Mouse (Mus musculus) liver, postnatal 0 days (tissue): Measurements from ENCODE around the gene Ccdc142. TPM values are rescaled to one million over a fixed set of nuclear protein-coding genes. Genes with fewer than 3 reads are reported as not detected.

ENCODE experiments used
- ATAC-seq: fragments of 200-750 bp; cut with Nextera tagmentation; 2 replicates; pipeline ENCODE4 v1.8.0; 2017; ENCODE audit warnings: mild to moderate bottlenecking, moderate library complexity
- DNase-seq: peaks from one replicate; pipeline ENCODE4 v3.0.0-alpha.2; 2016
- H3K27ac ChIP-seq: fragments of 300-500 bp; sonication (generic); 2 replicates; pipeline ENCODE4 v1.5.1; 2014; ENCODE audit warnings: antibody characterized with exemption, moderate library complexity, mild to moderate bottlenecking, low read depth
- H3K27me3 ChIP-seq: fragments of 300-500 bp; sonication (generic); 2 replicates; pipeline ENCODE4 v1.6.1; 2014; ENCODE audit warnings: low read length, control low read depth, mixed read lengths; ENCODE audit not compliant: insufficient read depth
- H3K36me3 ChIP-seq: fragments of 300-500 bp; sonication (generic); replicated peaks from 2 replicates; pipeline ENCODE4 v1.6.1; 2014; ENCODE audit warnings: mild to moderate bottlenecking, control low read depth, low read length, moderate library complexity, mixed read lengths; ENCODE audit not compliant: insufficient read depth
- H3K4me1 ChIP-seq: fragments of 300-500 bp; sonication (generic); 2 replicates; pipeline ENCODE4 v1.6.1; 2014; ENCODE audit warnings: antibody characterized with exemption, mild to moderate bottlenecking, control low read depth; ENCODE audit not compliant: insufficient read depth
- H3K4me2 ChIP-seq: fragments of 300-500 bp; sonication (generic); 2 replicates; pipeline ENCODE4 v1.6.1; 2014; ENCODE audit warnings: low read depth, mild to moderate bottlenecking, low read length, moderate library complexity, mixed read lengths
- H3K4me3 ChIP-seq: fragments of 300-500 bp; sonication (generic); 2 replicates; pipeline ENCODE4 v1.5.1; 2014; ENCODE audit warnings: low read depth, low read length
- H3K9ac ChIP-seq: fragments of 300-500 bp; sonication (generic); replicated peaks from 2 replicates; pipeline ENCODE4 v1.6.1; 2014; ENCODE audit warnings: mild to moderate bottlenecking, moderate library complexity
- H3K9me3 ChIP-seq: fragments of 300-500 bp; sonication (generic); 2 replicates; pipeline ENCODE4 v1.6.1; 2016; ENCODE audit warnings: mild to moderate bottlenecking, control low read depth, low read length, mixed read lengths
- CTCF ChIP-seq: sonication (generic); IDR thresholded peaks from 2 replicates; pipeline ENCODE4 v1.5.1; 2016; ENCODE audit warnings: antibody characterized with exemption, low read depth
- EP300 ChIP-seq: IDR thresholded peaks from 2 replicates; pipeline ENCODE4 v1.6.1; 2016; ENCODE audit warnings: antibody characterized with exemption, low read depth, mild to moderate bottlenecking
- WGBS: fragments of 180-500 bp; shearing (Covaris S2); extraction: QIAGEN DNeasy Blood & Tissue Kit; methylation state at CpG from one replicate; pipeline ENCODE4 v1.1.7; 2014; ENCODE audit not compliant: insufficient replicate concordance; 5-methylcytosine and 5-hydroxymethylcytosine counted together
- polyA plus RNA-seq: library from polyadenylated mRNA; unstranded; fragments of >200 nt; fragmentation: Nextera tagmentation; extraction: Ambion mirVana; gene quantifications from 2 replicates; pipeline ENCODE4 v1.2.1, GENCODE M21; 2015

Ccdc142 gene
- polyA plus RNA-seq, 1 experiment from 2014 or later: 0.54 TPM

- Histone ChIP-seq H3K4me2 (peak overlapping the region; percentile 98), H3K9ac (peak overlapping the region; percentile 85), H3K27ac (no peak overlapping the region), H3K4me1 (peaks cover 28% of the 10 kb centered on the region), H3K36me3 (peaks cover 8% of the 10 kb centered on the region), H3K4me3 (peak overlapping the region; percentile 57), H3K27me3 (no peaks in the 10 kb centered on the region), H3K9me3 (no peaks in the 10 kb centered on the region)
- ATAC-seq (no peak), DNase-seq (no peak)
- TF ChIP-seq EP300 (no peak), CTCF (no peak)
- 68% methylated on average over 11 of the region's 11 CpGs for WGBS
Measured at GRCm38 (mm10) chr6:83116373-83117164, 15.2 kb downstream of the Ccdc142 start.

- Histone ChIP-seq H3K4me1 (peaks cover 32% of the 10 kb centered on the region), H3K9ac (no peak overlapping the region), H3K36me3 (peaks cover 8% of the 10 kb centered on the region), H3K27ac (no peak overlapping the region), H3K9me3 (no peaks in the 10 kb centered on the region), H3K27me3 (no peaks in the 10 kb centered on the region), H3K4me2 (0 out of 2 replicates have a peak overlapping the region, but pooled peaks have one; percentile 98), H3K4me3 (no peak overlapping the region)
- ATAC-seq (no peak), DNase-seq (no peak)
- 90% methylated on average over 4 of the region's 4 CpGs for WGBS
- no peak for TF ChIP-seq EP300
- no peak for TF ChIP-seq CTCF
Measured at GRCm38 (mm10) chr6:83117165-83117438, 15.7 kb downstream of the Ccdc142 start.

GRCm38 (mm10) chr6:83117616-83118015, 16.2 kb downstream of the Ccdc142 start:
- Histone ChIP-seq H3K36me3 (peaks cover 8% of the 10 kb centered on the region), H3K27me3 (no peaks in the 10 kb centered on the region), H3K9me3 (no peaks in the 10 kb centered on the region), H3K9ac (no peak overlapping the region), H3K4me2 (no peak overlapping the region), H3K4me3 (no peak overlapping the region), H3K4me1 (peaks cover 37% of the 10 kb centered on the region), H3K27ac (no peak overlapping the region)
- no peak for DNase-seq
- TF ChIP-seq EP300 (no peak), CTCF (no peak)
- ATAC-seq: no peak
- 87% methylated on average over 13 of the region's 13 CpGs for whole genome bisulfite sequencing

DNA sequence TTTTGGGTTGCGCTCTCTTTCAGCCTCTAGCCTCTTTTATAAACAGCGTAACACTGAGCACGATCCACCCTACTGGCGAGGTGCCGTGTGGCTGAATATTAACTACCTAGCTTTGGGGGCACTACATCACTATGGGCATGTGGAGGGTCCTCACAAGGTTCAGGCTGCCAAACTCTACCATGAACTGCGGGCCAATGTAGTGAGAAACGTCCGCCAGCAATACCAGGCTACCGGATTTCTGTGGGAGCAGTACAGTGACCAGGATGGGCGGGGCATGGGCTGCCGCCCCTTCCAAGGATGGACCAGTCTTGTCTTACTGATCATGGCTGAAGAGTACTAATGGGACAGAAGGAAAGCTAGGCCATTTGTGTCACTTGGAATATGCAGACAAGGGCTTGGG, 17.0 kb downstream of the Ccdc142 start:
- no peak overlapping the region for H3K27ac ChIP-seq

GRCm38 (mm10) chr6:83118825-83119733, 17.7 kb downstream of the Ccdc142 start:
- 72% methylated on average over 14 of the region's 14 CpGs for WGBS
- no peak for TF ChIP-seq EP300
- no peak for TF ChIP-seq CTCF
- ATAC-seq (no peak), DNase-seq (no peak)
- H3K27ac ChIP-seq: no peak overlapping the region
- H3K36me3 ChIP-seq: peaks cover 11% of the 10 kb centered on the region
- H3K27me3 ChIP-seq: no peaks in the 10 kb centered on the region
- H3K4me3 ChIP-seq: no peak overlapping the region
- H3K4me2 ChIP-seq: no peak overlapping the region
- H3K4me1 ChIP-seq: peaks cover 46% of the 10 kb centered on the region
- H3K9me3 ChIP-seq: no peaks in the 10 kb centered on the region
- H3K9ac ChIP-seq: no peak overlapping the region

More for the DNA sequence above, 17.0 kb downstream of the Ccdc142 start:
- WGBS: 85% methylated on average over 11 of the region's 11 CpGs
- no peak for ATAC-seq
- Histone ChIP-seq H3K36me3 (peaks cover 8% of the 10 kb centered on the region), H3K27me3 (no peaks in the 10 kb centered on the region), H3K4me2 (no peak overlapping the region), H3K4me3 (no peak overlapping the region), H3K9ac (no peak overlapping the region), H3K4me1 (peaks cover 41% of the 10 kb centered on the region), H3K9me3 (no peaks in the 10 kb centered on the region)
- TF ChIP-seq CTCF (no peak), EP300 (no peak)
- no peak for DNase-seq

- H3K4me2 ChIP-seq: 0 out of 2 replicates have a peak overlapping the region, but pooled peaks have one; percentile 85
- peak; percentile 35 for DNase-seq
- H3K4me3 ChIP-seq: no peak overlapping the region
Measured at GRCm38 (mm10) chr6:83119734-83120051, 18.3 kb downstream of the Ccdc142 start.

More at GRCm38 (mm10) chr6:83119734-83120051, 18.3 kb downstream of the Ccdc142 start:
- Histone ChIP-seq H3K27ac (no peak overlapping the region), H3K27me3 (no peaks in the 10 kb centered on the region), H3K9ac (no peak overlapping the region), H3K9me3 (no peaks in the 10 kb centered on the region), H3K4me1 (peaks cover 46% of the 10 kb centered on the region), H3K36me3 (peaks cover 11% of the 10 kb centered on the region)
- 74% methylated on average over 7 of the region's 7 CpGs for WGBS
- ATAC-seq: no peak
- no peak for TF ChIP-seq EP300
- TF ChIP-seq CTCF: no peak
